Mouse (Mus musculus) midbrain, embryonic 16.5 days (tissue): Measurements from ENCODE around the gene Abcg1. TPM values are rescaled to one million over a fixed set of nuclear protein-coding genes. Genes with fewer than 3 reads are reported as not detected.

ENCODE experiments used
- ATAC-seq: fragments of 200-750 bp; cut with Nextera tagmentation; 2 replicates; pipeline ENCODE4 v1.8.0; 2017; ENCODE audit warnings: moderate TSS enrichment
- H3K27ac ChIP-seq: fragments of 300-500 bp; sonication (generic); 2 replicates; pipeline ENCODE4 v1.5.1; 2014; ENCODE audit warnings: mild to moderate bottlenecking, low read length, mixed read lengths
- H3K27me3 ChIP-seq: fragments of 300-500 bp; sonication (generic); 2 replicates; pipeline ENCODE4 v1.6.1; 2014; ENCODE audit warnings: low read depth, low read length, mixed read lengths; ENCODE audit not compliant: control insufficient read depth, insufficient read depth
- H3K36me3 ChIP-seq: fragments of 300-500 bp; sonication (generic); 2 replicates; pipeline ENCODE4 v1.6.1; 2014; ENCODE audit warnings: mild to moderate bottlenecking, low read length, moderate library complexity, mixed read lengths; ENCODE audit not compliant: control insufficient read depth, insufficient read depth
- H3K4me1 ChIP-seq: fragments of 300-500 bp; sonication (generic); 2 replicates; pipeline ENCODE4 v1.6.1; 2014; ENCODE audit warnings: mild to moderate bottlenecking, low read length, mixed read lengths; ENCODE audit not compliant: control insufficient read depth, insufficient read depth
- H3K4me2 ChIP-seq: fragments of 300-500 bp; sonication (generic); 2 replicates; pipeline ENCODE4 v1.6.1; 2014; ENCODE audit warnings: mild to moderate bottlenecking, low read length, mixed read lengths
- H3K4me3 ChIP-seq: fragments of 300-500 bp; sonication (generic); 2 replicates; pipeline ENCODE4 v1.5.1; 2014; ENCODE audit warnings: low read depth, mild to moderate bottlenecking, low read length, moderate library complexity, mixed read lengths
- H3K9ac ChIP-seq: fragments of 300-500 bp; sonication (generic); 2 replicates; pipeline ENCODE4 v1.6.1; 2014; ENCODE audit warnings: low read depth, low read length, mixed read lengths
- H3K9me3 ChIP-seq: fragments of 300-500 bp; sonication (generic); replicated peaks from 2 replicates; pipeline ENCODE4 v1.6.1; 2014; ENCODE audit warnings: mild to moderate bottlenecking, low read length, mixed read lengths; ENCODE audit not compliant: control insufficient read depth, poor library complexity, severe bottlenecking
- WGBS: fragments of 180-500 bp; shearing (Covaris S2); extraction: QIAGEN DNeasy Blood & Tissue Kit; methylation state at CpG from one replicate; pipeline ENCODE4 v1.1.7; 2014; 5-methylcytosine and 5-hydroxymethylcytosine counted together
- polyA plus RNA-seq: library from polyadenylated mRNA; unstranded; fragments of >200 nt; fragmentation: Nextera tagmentation; extraction: Ambion mirVana; gene quantifications from 2 replicates; pipeline ENCODE4 v1.2.1, GENCODE M21; 2015

The Abcg1 gene
- polyA plus RNA-seq, 1 experiment from 2014 or later = 24.3 TPM

GRCm38 (mm10) chr17:31098788-31099187 lies 41.3 kb downstream of the Abcg1 start:
- H3K9me3 ChIP-seq = no peaks in the 10 kb centered on the region
- no peak overlapping the region for H3K4me3 ChIP-seq
- no peaks in the 10 kb centered on the region for H3K27me3 ChIP-seq
- WGBS = 92% methylated on average over 5 of the region's 5 CpGs
- H3K9ac ChIP-seq = no peak overlapping the region
- no peak for ATAC-seq
- 0 out of 2 replicates have a peak, but pooled peaks cover 2% of the 10 kb centered on the region for H3K4me1 ChIP-seq
- H3K36me3 ChIP-seq = peaks cover 20% of the 10 kb centered on the region
- no peak overlapping the region for H3K4me2 ChIP-seq
- H3K27ac ChIP-seq = no peak overlapping the region

- Histone ChIP-seq H3K27me3 (no peaks in the 10 kb centered on the region), H3K9ac (no peak overlapping the region), H3K4me3 (no peak overlapping the region), H3K27ac (no peak overlapping the region), H3K9me3 (no peaks in the 10 kb centered on the region), H3K4me1 (no peaks in the 10 kb centered on the region), H3K4me2 (no peak overlapping the region), H3K36me3 (peaks cover 7% of the 10 kb centered on the region)
- 91% methylated on average over 8 of the region's 8 CpGs for WGBS
- no peak for ATAC-seq
These were observed 45.6 kb downstream of the Abcg1 start for GRCm38 (mm10) chr17:31103007-31103570.

- H3K4me3 ChIP-seq = no peak overlapping the region
- no peak overlapping the region for H3K9ac ChIP-seq
- 89% methylated on average over 8 of the region's 8 CpGs for WGBS
- ATAC-seq = no peak
- no peak overlapping the region for H3K4me2 ChIP-seq
- no peaks in the 10 kb centered on the region for H3K4me1 ChIP-seq
- H3K9me3 ChIP-seq = no peaks in the 10 kb centered on the region
- no peak overlapping the region for H3K27ac ChIP-seq
- no peaks in the 10 kb centered on the region for H3K27me3 ChIP-seq
- H3K36me3 ChIP-seq = peaks cover 13% of the 10 kb centered on the region
These were observed 46.3 kb downstream of the Abcg1 start for GRCm38 (mm10) chr17:31103823-31104222.

- 92% methylated on average over 15 of the region's 15 CpGs for WGBS
- H3K9ac ChIP-seq = no peak overlapping the region
- no peaks in the 10 kb centered on the region for H3K9me3 ChIP-seq
- ATAC-seq = no peak
- no peaks in the 10 kb centered on the region; the same call in 1 of the 2 replicates for H3K4me1 ChIP-seq
- no peaks in the 10 kb centered on the region for H3K27me3 ChIP-seq
- peaks cover 37% of the 10 kb centered on the region for H3K36me3 ChIP-seq
- no peak overlapping the region for H3K4me3 ChIP-seq
- H3K27ac ChIP-seq = no peak overlapping the region
- H3K4me2 ChIP-seq = no peak overlapping the region
These were observed 50.9 kb downstream of the Abcg1 start for GRCm38 (mm10) chr17:31108388-31108787.

- Histone ChIP-seq H3K9ac (no peak overlapping the region), H3K4me2 (no peak overlapping the region), H3K36me3 (peaks cover 49% of the 10 kb centered on the region), H3K4me3 (no peak overlapping the region), H3K4me1 (no peaks in the 10 kb centered on the region; the same call in 1 of the 2 replicates), H3K27ac (no peak overlapping the region), H3K9me3 (no peaks in the 10 kb centered on the region), H3K27me3 (no peaks in the 10 kb centered on the region)
- 21% methylated on average over 9 of the region's 9 CpGs for WGBS
- no peak for ATAC-seq
These were observed 55.8 kb downstream of the Abcg1 start for GRCm38 (mm10) chr17:31113191-31113856.

GRCm38 (mm10) chr17:31116063-31116462 lies 58.6 kb downstream of the Abcg1 start:
- Histone ChIP-seq H3K9me3 (no peaks in the 10 kb centered on the region), H3K4me1 (no peaks in the 10 kb centered on the region; the same call in 1 of the 2 replicates), H3K27ac (no peak overlapping the region), H3K36me3 (peaks cover 32% of the 10 kb centered on the region), H3K27me3 (no peaks in the 10 kb centered on the region), H3K4me2 (no peak overlapping the region), H3K4me3 (no peak overlapping the region), H3K9ac (no peak overlapping the region)
- ATAC-seq = no peak
- WGBS = 74% methylated on average over 6 of the region's 6 CpGs

- no peaks in the 10 kb centered on the region for H3K9me3 ChIP-seq
- 85% methylated on average over 5 of the region's 5 CpGs for WGBS
These were observed 60.5 kb downstream of the Abcg1 start for GRCm38 (mm10) chr17:31117946-31118345.

GRCm38 (mm10) chr17:31119429-31119828 lies 62.0 kb downstream of the Abcg1 start:
- H3K4me1 ChIP-seq = no peaks in the 10 kb centered on the region
- no peak overlapping the region for H3K9ac ChIP-seq
- peaks cover 12% of the 10 kb centered on the region for H3K36me3 ChIP-seq
- WGBS = 6% methylated on average over 7 of the region's 7 CpGs
- ATAC-seq = peak; percentile 67
- H3K4me3 ChIP-seq = no peak overlapping the region
- H3K27ac ChIP-seq = no peak overlapping the region
- H3K27me3 ChIP-seq = no peaks in the 10 kb centered on the region
- no peak overlapping the region for H3K4me2 ChIP-seq
- H3K9me3 ChIP-seq = no peaks in the 10 kb centered on the region

More at GRCm38 (mm10) chr17:31117946-31118345, 60.5 kb downstream of the Abcg1 start:
- no peak overlapping the region for H3K9ac ChIP-seq
- ATAC-seq = no peak
- no peak overlapping the region for H3K4me2 ChIP-seq
- no peaks in the 10 kb centered on the region for H3K27me3 ChIP-seq
- H3K4me3 ChIP-seq = no peak overlapping the region
- no peak overlapping the region for H3K27ac ChIP-seq
- H3K4me1 ChIP-seq = no peaks in the 10 kb centered on the region; the same call in 1 of the 2 replicates
- peaks cover 18% of the 10 kb centered on the region for H3K36me3 ChIP-seq

- WGBS = 16% methylated on average over 8 of the region's 8 CpGs
These were observed 64.5 kb downstream of the Abcg1 start for GRCm38 (mm10) chr17:31121975-31122374.

More at GRCm38 (mm10) chr17:31121975-31122374, 64.5 kb downstream of the Abcg1 start:
- H3K27me3 ChIP-seq = no peaks in the 10 kb centered on the region
- H3K4me1 ChIP-seq = no peaks in the 10 kb centered on the region
- H3K27ac ChIP-seq = no peak overlapping the region
- no peak for ATAC-seq
- H3K4me3 ChIP-seq = no peak overlapping the region
- H3K9me3 ChIP-seq = no peaks in the 10 kb centered on the region
- H3K9ac ChIP-seq = no peak overlapping the region
- H3K4me2 ChIP-seq = no peak overlapping the region
- no peaks in the 10 kb centered on the region for H3K36me3 ChIP-seq
